Mouse (Mus musculus): ENCODE measurements around the gene Gabpb2.

GRCm38 (mm10) chr3:95164256-95164550, 53.5 kb downstream of the Gabpb2 start:
- TF ChIP-seq ZKSCAN1 (IDR thresholded peaks at IDR 0.05; ENCODE audit: low read depth, low read length) (no peak), CTCF (IDR thresholded peaks at IDR 0.05 in 2 of 3, conservative IDR thresholded peaks at IDR 0.05 in 1 of 3; ENCODE audit: control insufficient read depth in 1 of 3, insufficient read depth in 1 of 3, low read depth in 2 of 3, low read length in 3 of 3, poor library complexity in 1 of 3, severe bottlenecking in 1 of 3) (no peak), MEF2A (IDR thresholded peaks at IDR 0.05; ENCODE audit: extremely low read depth, insufficient replicate concordance, low read depth, low read length, poor library complexity, severe bottlenecking) (no peak), EP300 (IDR thresholded peaks at IDR 0.05; ENCODE audit: low read depth in 1 of 2, low read length in 2 of 2) (no peak), MAFK (IDR thresholded peaks at IDR 0.05; ENCODE audit: borderline replicate concordance, low read depth, low read length) (no peak), POLR2A (IDR thresholded peaks at IDR 0.05; ENCODE audit: control insufficient read depth in 1 of 2, insufficient read depth in 1 of 2, low read depth in 1 of 2, low read length in 2 of 2, poor library complexity in 1 of 2) (no peak), KAT2A (conservative IDR thresholded peaks at IDR 0.05; ENCODE audit: low read depth, low read length) (no peak), HCFC1 (IDR thresholded peaks at IDR 0.05; ENCODE audit: low read depth, low read length) (no peak), RCOR1 (IDR thresholded peaks at IDR 0.05; ENCODE audit: low read depth, low read length) (no peak), GABPA (IDR thresholded peaks at IDR 0.05; ENCODE audit: low read depth, low read length) (no peak), USF2 (IDR thresholded peaks at IDR 0.05; ENCODE audit: borderline replicate concordance in 1 of 2, insufficient read depth in 1 of 2, low read depth in 1 of 2, low read length in 2 of 2) (no peak), TAL1 (IDR thresholded peaks at IDR 0.05; ENCODE audit: low read length) (no peak)
